Mouse (Mus musculus): ENCODE results near the gene Foxq1.
A peak's percentile ranks its signal among the peaks of the same experiment; 100 is the strongest.

The Foxq1 gene

DNA sequence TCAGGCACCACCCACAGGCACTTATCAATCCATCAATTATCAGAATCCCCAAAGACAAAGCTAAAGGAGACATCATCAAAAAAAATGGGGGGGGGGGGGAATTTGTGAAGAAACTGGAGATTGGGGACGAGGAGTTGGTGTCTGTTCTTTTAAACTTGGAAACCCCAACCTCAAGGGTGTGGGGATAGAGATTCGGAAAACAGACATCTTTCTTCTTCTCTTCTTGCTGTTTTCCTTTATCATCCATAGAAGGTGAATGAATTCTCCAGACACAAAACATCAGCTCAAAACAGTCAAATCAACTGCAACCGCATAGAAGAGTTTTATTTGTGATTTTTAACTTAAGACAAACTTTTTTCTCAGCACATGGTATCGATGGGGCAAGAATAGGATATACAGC lies at the start of gene Foxq1:
TSS of gene Foxq1 (plus strand) at position 301 of the 400 bp plus-strand sequence.
- DNase-seq = no peak

DNA sequence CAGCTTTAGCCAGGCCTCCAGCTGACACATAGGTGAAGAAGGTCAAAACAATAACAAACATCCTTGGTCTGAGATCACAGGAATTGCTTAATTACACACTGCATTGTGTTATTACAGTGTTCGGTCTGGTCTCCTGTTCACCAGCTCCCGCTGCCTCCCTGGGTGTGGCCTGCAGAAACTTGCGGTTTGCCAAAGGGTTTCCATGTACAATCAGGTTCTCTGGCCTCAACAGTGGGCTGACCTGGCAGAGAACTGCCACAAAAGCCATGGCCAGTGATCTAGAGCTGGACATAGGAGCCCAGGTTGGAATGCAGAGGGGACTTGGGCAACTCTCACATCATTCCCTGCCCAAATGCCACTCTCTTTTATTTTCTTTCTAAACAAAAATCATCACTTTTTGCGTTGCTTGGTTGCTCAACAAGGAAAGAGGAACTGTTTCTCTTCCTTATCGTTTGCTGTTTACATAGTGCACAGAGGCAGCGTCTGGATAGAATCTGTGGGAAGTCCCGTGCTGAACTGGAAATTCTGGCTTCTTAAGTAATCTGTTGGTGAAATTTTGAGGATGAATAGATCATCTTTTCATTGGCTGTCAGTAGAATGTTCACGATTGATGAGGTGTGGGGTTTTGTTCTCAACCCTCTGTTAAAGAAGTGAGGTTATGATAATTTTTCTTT lies 49.3 kb upstream of the Foxq1 start:
- peak; percentile 26 for DNase-seq

DNA sequence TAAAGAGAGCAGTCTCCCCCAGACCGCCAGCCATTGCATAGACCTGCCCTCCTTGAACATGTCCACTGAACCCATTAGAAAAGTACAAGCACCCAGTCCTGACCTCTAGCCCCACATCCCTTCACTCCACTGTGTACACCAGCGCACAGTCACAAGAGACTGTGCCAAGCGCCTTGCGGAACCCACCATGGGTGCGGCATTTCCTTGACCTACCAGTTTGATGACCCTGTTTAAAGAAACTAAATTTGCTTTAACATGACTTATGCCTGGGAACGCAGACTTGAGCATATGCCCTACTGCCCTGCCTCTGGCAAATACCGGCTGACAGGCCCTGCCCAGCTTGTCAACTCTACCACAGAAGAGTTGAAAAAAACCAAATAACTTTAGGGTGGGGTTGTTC lies 40.7 kb upstream of the Foxq1 start:
- no peak for DNase-seq

DNA sequence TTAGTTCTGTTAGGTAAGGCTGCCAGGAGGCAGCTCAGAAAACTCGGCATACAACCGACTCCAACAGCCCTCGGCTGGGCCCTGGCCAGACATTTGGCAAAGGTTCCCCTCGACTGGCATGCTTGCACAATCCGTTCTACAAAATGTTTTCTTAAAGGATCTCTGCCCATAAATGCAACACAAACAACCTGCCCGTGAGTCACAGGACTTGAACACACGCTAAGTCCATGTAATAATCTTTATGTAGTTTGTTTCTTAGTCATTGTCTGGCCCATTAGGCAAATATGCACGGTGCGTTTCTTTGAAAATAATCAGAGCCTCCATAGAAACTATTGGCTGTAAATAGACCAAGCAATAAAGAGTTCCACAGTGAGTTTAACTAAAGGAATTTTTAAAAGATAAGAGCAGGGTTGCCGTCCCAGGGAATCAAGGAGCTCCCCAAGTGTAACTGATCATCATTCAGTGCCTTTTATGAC lies 37.5 kb upstream of the Foxq1 start:
- DNase-seq = peak; percentile 54

DNA sequence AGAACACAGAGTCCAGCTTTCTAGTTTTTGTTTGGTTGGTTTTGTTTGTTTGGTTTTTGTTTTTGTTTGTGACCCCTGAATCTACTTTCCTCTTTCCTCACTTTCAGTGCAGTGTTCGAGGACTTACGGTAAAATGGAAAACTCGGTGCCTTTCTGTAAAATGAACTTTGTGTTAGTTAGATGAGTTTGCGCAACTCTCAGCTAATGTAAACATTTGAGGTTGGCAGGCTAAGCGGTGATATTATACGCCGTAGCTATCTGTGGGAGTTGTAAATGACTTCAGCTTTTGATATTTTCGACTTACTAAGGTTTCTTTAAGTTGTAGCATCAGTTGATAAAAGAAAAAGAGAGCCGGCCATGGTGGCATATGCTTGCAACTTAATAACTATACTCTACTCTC lies 37.0 kb upstream of the Foxq1 start:
- no peak for DNase-seq

DNA sequence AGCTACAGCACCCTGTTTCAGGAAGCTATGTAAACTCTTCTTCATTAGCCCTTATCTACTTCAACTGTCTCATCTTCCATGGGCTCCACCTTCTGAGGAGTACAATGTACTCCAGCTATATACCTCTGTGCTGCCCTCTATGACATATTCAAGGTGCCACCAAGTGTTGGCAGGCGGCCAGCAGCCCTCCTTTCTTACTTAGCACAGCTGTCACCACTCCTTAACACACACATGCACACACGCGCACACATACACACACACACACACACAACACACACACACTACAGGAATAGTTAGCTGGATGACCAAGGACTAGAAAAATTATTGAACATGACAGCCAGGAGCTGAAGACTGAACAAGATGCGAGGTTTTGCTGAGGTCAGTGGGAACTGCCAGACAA lies 31.0 kb upstream of the Foxq1 start:
- no peak for DNase-seq

DNA sequence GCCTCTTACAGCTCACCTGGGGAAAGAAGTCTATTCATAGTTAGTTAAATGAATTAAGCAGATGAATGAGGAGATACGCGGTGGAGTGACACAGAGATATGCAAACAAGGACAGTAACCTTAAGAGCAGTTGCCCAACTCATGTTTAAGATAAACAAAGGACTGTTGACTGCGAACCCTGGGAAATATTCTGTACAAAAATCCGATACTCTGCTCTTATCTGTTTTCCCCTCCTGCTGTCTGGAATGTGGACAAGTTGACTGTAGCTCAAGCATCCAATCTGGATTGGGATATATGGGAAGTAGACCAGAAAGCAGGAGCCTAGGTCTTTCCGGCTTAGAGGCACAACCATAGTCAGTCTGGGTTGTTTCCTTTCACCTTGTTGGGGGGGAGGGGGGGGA lies 24.7 kb upstream of the Foxq1 start:
- DNase-seq = no peak

DNA sequence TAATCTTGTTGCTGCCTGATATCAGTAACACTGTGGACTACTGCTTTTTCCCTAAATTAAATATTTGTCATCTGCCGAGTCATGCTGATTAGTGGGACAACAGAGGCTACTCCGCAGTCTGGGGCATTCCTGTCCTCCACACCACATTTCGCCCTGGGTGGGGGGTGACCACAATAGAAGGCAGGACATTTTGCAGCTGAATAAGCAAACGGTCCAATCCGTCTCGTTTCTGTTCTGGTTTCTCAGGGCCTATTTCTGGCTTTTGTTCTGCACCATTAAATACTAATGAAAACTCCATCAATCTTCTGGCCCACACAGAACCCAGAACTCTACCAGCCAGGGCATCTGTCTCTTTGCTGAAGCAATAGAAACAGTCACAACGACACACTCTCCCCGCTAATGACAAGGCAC lies 24.3 kb upstream of the Foxq1 start:
- DNase-seq = no peak

DNA sequence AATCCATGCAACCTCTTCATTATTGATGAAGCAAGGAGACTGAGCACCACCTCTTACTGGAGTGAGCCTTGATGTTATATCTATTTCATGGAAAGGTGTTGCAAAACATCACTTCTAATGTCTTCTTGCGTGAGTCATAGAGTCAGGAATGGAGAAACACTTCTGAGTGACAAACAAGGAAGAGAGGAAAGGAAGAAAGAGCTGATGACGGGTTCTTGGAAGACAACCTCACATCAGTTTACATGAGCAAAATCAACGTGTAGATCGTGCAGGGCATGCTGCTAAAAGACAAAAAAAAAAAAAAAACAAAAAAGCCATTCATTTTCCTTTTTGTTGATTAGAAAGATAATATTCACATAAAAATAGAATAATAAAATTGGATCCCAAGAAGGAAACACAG lies 21.2 kb upstream of the Foxq1 start:
- DNase-seq = no peak

DNA sequence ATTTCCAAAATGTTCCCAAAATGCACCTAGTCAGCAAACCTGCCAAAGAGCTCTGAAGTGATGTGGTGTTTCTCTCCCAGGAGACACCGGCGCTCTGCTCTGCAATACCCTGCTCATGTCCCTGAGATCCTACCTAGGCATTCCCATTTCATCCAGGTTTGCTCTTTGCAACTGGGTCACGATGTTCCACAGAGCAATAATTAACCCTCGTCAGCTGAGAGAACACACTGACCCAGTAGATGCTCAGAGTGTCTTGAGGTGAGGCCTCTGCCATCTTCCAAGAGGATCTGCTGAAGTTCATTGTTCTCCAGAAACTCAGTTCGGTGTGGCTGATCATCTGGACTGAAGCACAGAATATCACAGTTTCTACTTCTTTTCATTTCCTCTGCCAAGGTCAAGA lies 12.9 kb upstream of the Foxq1 start:
- DNase-seq = no peak

DNA sequence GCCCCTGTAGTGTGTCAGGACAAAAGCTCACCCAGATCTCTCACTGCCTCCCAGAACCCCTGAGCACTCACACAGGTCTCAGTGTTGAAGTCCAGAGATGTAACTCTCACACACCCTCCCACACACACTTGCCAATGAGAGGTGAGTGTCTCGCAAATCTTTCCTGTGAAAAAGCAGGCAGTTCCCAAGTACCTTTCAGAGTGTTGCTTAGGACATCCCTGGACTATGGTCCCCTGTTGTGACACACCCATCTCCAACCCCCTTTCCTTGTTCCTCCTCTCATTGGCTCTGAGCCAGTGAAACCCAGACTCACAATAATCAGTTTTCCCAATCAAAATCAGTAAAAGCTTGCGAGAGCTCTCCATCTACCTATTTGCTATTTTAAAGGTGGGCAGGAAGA lies 9.2 kb upstream of the Foxq1 start:
- DNase-seq = no peak

DNA sequence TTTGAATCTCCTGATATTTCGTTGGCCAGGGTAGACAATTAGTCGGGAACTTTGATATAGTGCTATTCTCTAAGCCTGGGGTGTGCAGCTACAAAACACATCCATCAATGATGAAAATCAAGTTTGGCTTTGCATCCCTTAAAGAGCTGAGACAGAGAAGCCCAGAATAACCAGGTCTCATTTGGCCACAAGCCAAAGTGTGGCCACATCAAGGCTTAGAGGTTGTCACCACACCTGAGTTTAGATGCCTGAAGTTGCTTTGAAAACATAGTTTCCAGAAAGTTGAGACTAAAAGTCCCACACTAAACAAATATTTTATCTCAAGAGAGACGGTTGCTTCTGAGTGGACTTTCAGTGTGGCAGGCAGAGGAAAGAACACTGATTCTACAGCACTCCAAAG lies 8.7 kb upstream of the Foxq1 start:
- no peak for DNase-seq

DNA sequence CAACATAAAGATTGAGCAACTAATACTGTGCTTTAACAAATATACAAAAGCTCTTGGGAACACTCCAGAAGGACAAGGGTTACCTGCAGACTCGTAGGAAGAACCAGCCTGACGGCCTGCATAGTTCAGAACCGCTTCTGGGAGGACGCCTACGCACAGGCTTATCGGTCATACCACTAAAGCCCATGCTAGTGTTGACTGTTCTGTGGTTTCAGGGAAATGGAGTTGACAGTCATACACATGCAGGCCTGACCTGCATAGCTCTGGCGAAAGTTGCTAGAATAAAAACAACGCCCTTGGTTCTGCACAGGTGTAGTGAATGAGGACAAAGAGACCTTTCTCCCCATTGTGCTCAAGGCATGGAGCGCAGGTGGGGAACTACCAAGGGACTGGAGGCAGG lies 8.3 kb upstream of the Foxq1 start:
- DNase-seq = peak; percentile 42

DNA sequence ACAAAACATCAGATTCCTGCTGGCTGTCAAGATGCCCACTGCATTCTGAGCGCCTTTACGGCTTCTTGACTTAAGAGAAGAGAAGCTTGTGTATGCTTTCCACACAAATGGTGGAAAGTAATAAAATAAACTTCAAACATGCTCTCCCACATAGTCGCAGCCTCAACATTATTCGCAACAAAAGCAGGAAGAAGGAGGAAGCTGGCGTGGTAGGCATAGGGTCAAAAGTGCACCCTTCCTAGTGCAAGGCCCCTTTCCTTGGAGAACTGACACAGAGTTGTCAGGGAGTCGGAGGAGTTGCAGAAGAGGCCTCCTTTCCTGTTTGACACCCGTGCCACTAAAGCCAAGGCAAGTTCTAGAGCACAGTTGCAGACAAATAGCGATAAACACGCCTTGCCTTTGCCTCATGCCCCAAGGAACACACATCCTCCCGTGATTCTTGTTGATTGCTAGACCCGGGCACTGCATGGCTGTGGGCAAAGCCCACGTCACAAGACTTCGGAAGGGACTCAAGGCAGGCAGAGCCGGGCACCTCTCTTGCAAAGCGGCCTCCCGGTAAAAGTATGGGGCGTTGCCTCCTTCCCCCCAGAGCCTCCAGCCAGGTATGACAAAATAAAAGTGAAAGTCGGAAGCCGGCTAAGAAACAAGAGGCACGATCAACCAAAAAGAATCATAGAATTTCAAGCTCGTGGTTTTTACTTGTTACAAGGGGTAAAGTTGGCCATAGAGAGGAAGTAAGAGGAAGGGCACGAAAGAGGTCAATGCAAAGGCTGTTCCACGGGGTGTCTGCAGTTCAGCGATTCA lies 1.2 kb downstream of the Foxq1 start:
- DNase-seq = no peak

DNA sequence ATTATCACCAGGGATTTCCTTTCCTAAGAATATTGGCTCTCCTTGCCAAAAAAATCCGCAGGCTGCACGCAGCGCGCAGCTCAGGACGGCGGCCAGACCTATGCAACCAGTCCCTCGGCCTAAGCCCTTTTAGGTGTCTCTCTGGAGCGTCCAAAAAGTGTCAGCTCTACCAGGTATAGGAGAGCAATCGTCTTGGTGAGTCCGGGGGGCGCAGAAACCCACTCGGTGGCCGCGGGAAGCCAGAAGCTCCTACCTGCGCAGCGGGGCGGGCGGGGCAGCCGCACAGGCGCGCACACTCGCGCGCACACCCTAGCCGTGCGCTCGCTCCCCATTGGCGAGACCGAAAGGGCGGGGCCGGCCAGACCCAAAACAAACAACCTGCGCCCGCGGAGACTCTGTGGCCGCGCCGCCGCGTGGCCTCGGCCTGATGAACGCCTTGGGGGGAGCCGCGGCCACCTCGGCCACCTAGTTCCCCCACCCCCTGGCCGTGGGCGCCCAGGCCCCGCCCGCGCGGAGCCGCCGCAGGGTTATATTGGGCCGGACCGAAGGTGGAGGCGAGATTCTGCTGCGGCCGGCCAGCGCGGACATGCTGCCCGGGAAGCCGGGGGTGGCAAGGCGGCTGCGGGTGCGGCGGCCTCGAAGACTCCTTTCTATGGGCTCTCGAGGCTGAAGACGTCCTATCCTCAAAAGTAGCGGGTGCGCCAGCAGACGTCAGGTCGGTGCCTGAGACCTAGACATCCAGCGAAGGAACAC lies 2.0 kb downstream of the Foxq1 start:
- peak; percentile 80 for DNase-seq

DNA sequence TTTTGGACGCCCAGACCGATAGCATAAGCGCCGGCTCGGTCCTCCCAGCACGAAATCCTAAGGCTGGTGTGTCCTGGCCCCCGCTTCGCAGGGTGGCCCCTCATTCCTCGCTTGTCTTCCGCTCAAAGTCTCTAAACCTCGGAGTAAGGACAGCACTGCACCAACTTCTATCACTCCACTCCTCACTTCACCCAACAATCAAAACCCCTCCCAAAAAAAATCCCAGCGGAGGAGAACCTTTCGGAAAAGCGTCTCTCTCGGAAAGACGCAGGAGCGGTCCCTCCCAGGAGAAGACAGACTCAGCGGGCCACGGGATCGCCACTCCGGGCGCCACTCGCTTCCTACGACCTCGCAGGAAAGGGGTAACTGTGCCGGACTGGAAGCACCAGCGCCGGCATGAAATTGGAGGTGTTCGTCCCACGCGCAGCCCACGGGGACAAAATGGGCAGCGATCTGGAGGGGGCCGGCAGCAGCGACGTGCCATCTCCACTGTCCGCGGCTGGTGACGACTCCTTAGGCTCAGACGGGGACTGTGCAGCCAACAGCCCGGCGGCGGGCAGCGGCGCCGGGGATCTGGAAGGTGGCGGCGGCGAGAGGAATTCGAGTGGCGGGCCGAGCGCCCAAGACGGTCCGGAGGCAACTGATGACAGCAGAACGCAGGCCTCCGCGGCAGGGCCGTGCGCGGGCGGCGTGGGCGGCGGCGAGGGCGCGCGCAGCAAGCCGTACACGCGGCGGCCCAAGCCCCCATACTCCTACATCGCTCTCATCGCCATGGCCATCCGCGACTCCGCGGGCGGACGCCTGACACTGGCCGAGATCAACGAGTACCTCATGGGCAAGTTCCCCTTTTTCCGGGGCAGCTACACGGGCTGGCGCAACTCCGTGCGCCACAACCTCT lies 2.8 kb downstream of the Foxq1 start, which contains the start of gene A530084C06Rik:
TSS of gene A530084C06Rik (minus strand) at position 813 of the 898 bp plus-strand sequence.
- DNase-seq = peak; percentile 51

DNA sequence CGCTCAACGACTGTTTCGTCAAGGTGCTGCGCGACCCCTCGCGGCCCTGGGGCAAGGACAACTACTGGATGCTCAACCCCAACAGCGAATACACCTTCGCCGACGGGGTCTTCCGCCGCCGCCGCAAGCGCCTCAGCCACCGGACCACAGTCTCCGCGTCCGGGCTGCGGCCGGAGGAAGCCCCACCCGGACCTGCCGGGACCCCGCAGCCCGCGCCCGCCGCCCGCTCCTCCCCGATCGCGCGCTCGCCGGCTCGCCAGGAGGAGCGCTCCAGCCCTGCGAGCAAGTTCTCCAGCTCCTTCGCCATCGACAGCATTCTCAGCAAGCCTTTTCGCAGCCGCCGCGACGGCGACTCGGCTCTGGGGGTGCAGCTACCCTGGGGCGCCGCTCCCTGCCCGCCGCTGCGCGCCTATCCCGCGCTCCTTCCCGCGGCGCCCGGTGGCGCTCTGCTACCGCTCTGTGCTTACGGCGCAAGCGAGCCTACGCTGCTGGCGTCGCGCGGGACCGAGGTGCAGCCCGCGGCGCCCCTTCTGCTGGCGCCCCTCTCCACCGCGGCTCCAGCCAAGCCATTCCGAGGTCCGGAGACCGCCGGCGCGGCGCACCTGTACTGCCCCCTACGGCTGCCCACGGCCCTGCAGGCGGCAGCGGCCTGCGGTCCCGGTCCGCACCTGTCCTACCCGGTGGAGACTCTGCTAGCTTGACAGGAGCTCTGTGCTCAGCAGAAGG lies 3.6 kb downstream of the Foxq1 start:
- peak; percentile 80 for DNase-seq

DNA sequence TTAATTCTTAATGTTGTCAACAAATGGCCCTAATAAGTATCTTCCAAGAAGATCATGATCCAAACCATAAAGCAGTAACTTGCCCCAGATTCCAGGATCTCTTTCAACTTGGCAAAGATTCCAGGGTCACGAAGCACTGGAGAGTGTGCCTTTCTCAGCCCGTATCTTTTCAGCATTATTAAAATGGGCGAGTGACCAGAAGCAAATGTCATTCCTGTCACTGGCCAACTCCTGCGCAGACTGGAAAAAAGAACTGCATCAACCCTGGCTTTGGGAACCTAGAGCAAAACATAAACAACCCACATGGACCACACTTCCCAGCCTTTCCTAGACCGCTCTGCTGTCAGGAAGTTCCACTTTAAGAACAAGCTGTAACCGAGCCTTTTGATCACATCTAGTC lies 8.5 kb downstream of the Foxq1 start:
- peak; percentile 50 for DNase-seq

DNA sequence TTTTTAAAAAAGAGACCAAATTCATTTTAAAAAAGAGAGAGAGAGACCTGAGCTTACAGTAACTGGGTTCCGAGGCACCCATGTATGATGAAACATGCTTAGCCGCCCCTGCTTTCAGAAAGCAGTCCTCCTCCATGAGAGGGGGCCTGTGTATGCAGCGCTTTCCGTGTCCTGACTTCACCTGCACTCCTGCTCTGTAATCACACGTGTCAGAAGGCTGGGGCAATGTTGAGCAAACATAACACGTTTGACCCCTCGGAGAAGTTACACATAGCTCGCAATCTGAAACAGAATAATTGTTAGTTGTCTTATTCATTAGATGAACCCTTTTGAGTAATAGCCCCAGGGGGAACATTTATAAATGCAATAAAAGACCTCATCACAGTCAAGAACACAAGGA lies 11.2 kb downstream of the Foxq1 start:
- no peak for DNase-seq

DNA sequence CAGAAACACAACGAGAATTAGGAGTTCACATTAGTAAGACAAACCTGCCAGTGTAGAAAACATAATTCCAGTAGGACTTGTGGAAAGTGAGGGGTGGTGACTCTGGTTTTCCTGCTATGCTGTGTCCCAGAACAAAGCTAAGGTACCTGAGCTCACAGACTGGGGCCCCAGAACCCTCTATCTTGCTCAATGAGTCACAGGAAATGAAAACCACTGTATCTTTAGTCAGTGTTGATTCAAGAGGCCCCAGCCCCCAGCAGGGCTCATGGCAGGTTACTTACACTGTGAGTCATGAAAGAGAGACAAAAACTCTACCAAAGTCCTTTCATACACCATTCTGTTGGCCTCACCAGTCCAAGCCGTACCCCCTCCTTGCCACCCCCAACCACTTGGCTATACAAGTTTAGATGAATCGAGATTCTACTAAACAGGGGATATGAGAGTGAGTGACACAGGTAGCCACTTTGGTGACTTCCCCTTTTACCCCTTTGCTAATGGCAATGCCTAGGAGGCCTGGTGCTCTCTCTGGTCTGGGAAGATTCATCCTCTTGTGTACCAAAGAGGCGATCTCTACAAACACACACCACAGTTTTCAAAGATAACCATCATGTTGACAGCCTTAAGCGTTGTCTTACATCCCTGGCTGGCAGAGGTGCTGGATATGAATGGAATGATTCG lies 11.8 kb downstream of the Foxq1 start:
- no peak for DNase-seq

DNA sequence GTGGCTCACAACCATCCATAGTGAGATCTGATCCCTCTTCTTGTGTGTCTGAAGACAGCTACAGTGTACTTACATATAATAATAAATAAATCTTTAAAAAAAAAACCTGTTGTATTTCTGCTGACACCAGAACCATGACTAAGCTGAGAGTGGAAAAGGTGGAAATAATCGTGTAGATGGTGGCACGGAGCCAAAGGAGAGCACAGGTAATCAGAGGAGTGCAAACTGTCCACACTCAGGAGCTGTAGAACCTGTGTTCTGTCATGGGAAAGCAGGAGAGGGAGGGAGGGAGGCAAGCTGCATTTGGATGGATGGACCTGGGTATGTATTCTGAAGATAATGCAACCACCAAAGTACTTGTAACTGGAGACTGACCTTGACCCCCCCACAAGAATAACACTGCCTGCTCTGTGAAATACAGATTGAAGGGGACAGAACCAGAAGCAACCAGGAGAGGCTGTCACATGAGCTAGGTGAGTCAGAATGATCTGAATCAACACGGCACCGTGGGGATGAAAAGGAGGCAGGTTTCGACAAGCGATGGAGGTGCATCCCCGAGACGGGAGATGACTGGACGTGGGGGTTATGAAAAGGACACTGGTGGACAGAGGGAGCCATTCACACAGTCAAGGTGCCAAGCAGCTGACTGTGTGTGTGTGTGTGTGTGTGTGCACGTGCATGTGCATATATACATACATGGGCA lies 17.0 kb downstream of the Foxq1 start:
- DNase-seq = no peak
